Mouse (Mus musculus) MEL (cell line): ENCODE measurements at regions not wholly inside any gene's neighbourhood (a gene's known extent, or its start where the extent isn't known, plus 50 kb on each side); places are given as distances from the start of the nearest gene placed in this dataset.

Experiments used
- POLR2A ChIP-seq, 2 experiments: IDR thresholded peaks; 2 replicates each; pipeline ENCODE4 v1.6.1; 2011 to 2012; ENCODE audit warnings: low read length in 2 of 2, mild to moderate bottlenecking in 2 of 2, control low read depth in 1 of 2, improper control_type of control experiment in 1 of 2, low read depth in 1 of 2, moderate library complexity in 1 of 2; ENCODE audit not compliant: control insufficient read depth in 1 of 2, insufficient read depth in 1 of 2, poor library complexity in 1 of 2
- TAL1 ChIP-seq: IDR thresholded peaks from 2 replicates; pipeline ENCODE4 v1.6.1; 2012; ENCODE audit warnings: mild to moderate bottlenecking, inconsistent platforms, low read length, moderate library complexity, mixed read lengths
- TCF12 ChIP-seq: IDR thresholded peaks from 2 replicates; pipeline ENCODE4 v1.6.1; 2014; ENCODE audit warnings: low read depth, mild to moderate bottlenecking, inconsistent platforms, low read length, improper control_type of control experiment, moderate library complexity
- ZC3H11A ChIP-seq: IDR thresholded peaks from 2 replicates; pipeline ENCODE4 v1.6.1; 2012; ENCODE audit warnings: low read depth, mild to moderate bottlenecking, inconsistent platforms, low read length, improper control_type of control experiment

DNA sequence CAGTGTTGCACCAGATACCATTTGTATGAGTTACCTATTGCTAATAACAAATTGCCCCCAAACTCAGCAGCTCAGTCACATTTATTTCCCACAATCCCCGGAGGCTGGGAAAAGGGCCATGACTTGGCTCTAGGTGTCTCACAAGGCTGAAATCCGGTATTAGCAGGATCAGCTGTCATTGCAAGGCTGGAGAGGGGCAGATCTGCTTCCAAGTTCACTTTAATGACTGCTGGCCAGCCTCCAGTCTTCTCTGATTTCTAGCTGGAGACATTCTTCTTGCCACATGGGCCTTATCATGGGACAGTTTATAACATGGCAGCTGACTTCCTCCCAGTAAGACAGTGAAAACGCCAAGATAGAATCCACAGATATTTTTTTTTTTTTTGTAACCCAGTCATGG is 276.1 kb upstream of the Cdh5 start:
- no peak for TF ChIP-seq ZC3H11A
- no peak for TF ChIP-seq TCF12
- TF ChIP-seq TAL1, result no peak
- no peak for TF ChIP-seq POLR2A (IDR thresholded peaks at IDR 0.05; ENCODE audit: control insufficient read depth in 1 of 2, insufficient read depth in 1 of 2, low read depth in 1 of 2, low read length in 2 of 2, poor library complexity in 1 of 2)
